Mouse (Mus musculus) MEL (cell line): ENCODE data around the gene Mdh2. TPM values are rescaled to one million over a fixed set of nuclear protein-coding genes. Genes with fewer than 3 reads are reported as not detected.

Experiments used
- DNase-seq: peaks from one replicate; pipeline ENCODE4 v3.0.0; 2011; ENCODE audit warnings: low read depth, low spot score
- H3K27ac ChIP-seq: 2 replicates; pipeline ENCODE4 v1.5.1; 2012; ENCODE audit warnings: low read depth, mild to moderate bottlenecking, control low read depth, low read length, moderate library complexity; ENCODE audit not compliant: control insufficient read depth
- H3K27me3 ChIP-seq, 2 experiments: fragments of 150-350 bp in 1 of 2; sonication (generic) in 1 of 2; 2 replicates each; pipeline ENCODE4 v1.6.1; 2012; ENCODE audit warnings: low read length in 2 of 2, mild to moderate bottlenecking in 2 of 2, improper control_type of control experiment in 1 of 2, moderate library complexity in 1 of 2; ENCODE audit not compliant: insufficient read depth in 2 of 2, control insufficient read depth in 1 of 2
- H3K36me3 ChIP-seq, 2 experiments: 2 replicates each; pipeline ENCODE4 v1.6.1; 2012 to 2014; ENCODE audit warnings: low read length in 2 of 2, improper control_type of control experiment in 1 of 2, inconsistent platforms in 1 of 2, mild to moderate bottlenecking in 1 of 2; ENCODE audit not compliant: insufficient read depth in 2 of 2, control insufficient read depth in 1 of 2
- H3K4me1 ChIP-seq, 2 experiments: fragments of 150-350 bp in 1 of 2; sonication (generic) in 1 of 2; 2 replicates each; pipeline ENCODE4 v1.6.1; 2012; ENCODE audit warnings: low read length in 2 of 2, improper control_type of control experiment in 1 of 2, mild to moderate bottlenecking in 1 of 2; ENCODE audit not compliant: insufficient read depth in 2 of 2, control insufficient read depth in 1 of 2
- H3K4me3 ChIP-seq, 2 experiments: fragments of 150-350 bp in 1 of 2; sonication (generic) in 1 of 2; 2 replicates each; pipeline ENCODE4 v1.5.1; 2012; ENCODE audit warnings: low read depth in 2 of 2, low read length in 2 of 2, mild to moderate bottlenecking in 2 of 2, moderate library complexity in 2 of 2, control low read depth in 1 of 2, improper control_type of control experiment in 1 of 2; ENCODE audit not compliant: control insufficient read depth in 1 of 2, insufficient read depth in 1 of 2
- H3K79me2 ChIP-seq: 2 replicates; pipeline ENCODE4 v1.6.1; 2012; ENCODE audit warnings: mild to moderate bottlenecking, low read length, moderate library complexity; ENCODE audit not compliant: control insufficient read depth, poor library complexity, insufficient read depth
- H3K9ac ChIP-seq: 2 replicates; pipeline ENCODE4 v1.6.1; 2012; ENCODE audit warnings: low read depth, mild to moderate bottlenecking, control low read depth, low read length, moderate library complexity; ENCODE audit not compliant: control insufficient read depth, poor library complexity, severe bottlenecking
- H3K9me3 ChIP-seq: fragments of 150-350 bp; sonication (generic); replicated peaks from 2 replicates; pipeline ENCODE4 v1.6.1; 2012; ENCODE audit warnings: mild to moderate bottlenecking, low read length, improper control_type of control experiment, moderate library complexity; ENCODE audit not compliant: insufficient read depth
- CHD1 ChIP-seq: IDR thresholded peaks from 2 replicates; pipeline ENCODE4 v1.6.1; 2012; ENCODE audit warnings: low read depth, mild to moderate bottlenecking, inconsistent platforms, low read length, improper control_type of control experiment
- CTCF ChIP-seq, 3 experiments: IDR thresholded peaks in 2 of 3; conservative IDR thresholded peaks in 1 of 3; 2 replicates each; pipeline ENCODE4 v1.5.1; 2011 to 2012; ENCODE audit warnings: low read length in 3 of 3, low read depth in 2 of 3, mild to moderate bottlenecking in 2 of 3, improper control_type of control experiment in 1 of 3, inconsistent platforms in 1 of 3, mixed read lengths in 1 of 3, moderate library complexity in 1 of 3; ENCODE audit not compliant: control insufficient read depth in 1 of 3, insufficient read depth in 1 of 3, poor library complexity in 1 of 3, severe bottlenecking in 1 of 3
- ELF1 ChIP-seq: IDR thresholded peaks from 2 replicates; pipeline ENCODE4 v1.6.1; 2014; ENCODE audit warnings: low read depth, mild to moderate bottlenecking, inconsistent platforms, low read length, improper control_type of control experiment, moderate library complexity
- EP300 ChIP-seq, 2 experiments: IDR thresholded peaks; 2 replicates each; pipeline ENCODE4 v1.6.1; 2011; ENCODE audit warnings: improper control_type of control experiment in 2 of 2, low read length in 2 of 2, low read depth in 1 of 2, mild to moderate bottlenecking in 1 of 2
- ETS1 ChIP-seq: IDR thresholded peaks from 2 replicates; pipeline ENCODE4 v1.6.1; 2012; ENCODE audit warnings: low read depth, mild to moderate bottlenecking, inconsistent platforms, low read length, improper control_type of control experiment, moderate library complexity
- HCFC1 ChIP-seq: IDR thresholded peaks from 2 replicates; pipeline ENCODE4 v1.6.1; 2012; ENCODE audit warnings: low read depth, mild to moderate bottlenecking, inconsistent platforms, low read length, improper control_type of control experiment, moderate library complexity
- JUND ChIP-seq: IDR thresholded peaks from 2 replicates; pipeline ENCODE4 v1.6.1; 2011; ENCODE audit warnings: low read depth, mild to moderate bottlenecking, improper control_type of control experiment, low read length
- MYB ChIP-seq: IDR thresholded peaks from 2 replicates; pipeline ENCODE4 v1.6.1; 2011; ENCODE audit warnings: mild to moderate bottlenecking, low read depth, low read length, improper control_type of control experiment
- NRF1 ChIP-seq: IDR thresholded peaks from 2 replicates; pipeline ENCODE4 v1.6.1; 2014; ENCODE audit warnings: low read depth, mild to moderate bottlenecking, inconsistent platforms, low read length, improper control_type of control experiment, moderate library complexity; ENCODE audit not compliant: poor library complexity, insufficient read depth, severe bottlenecking
- POLR2AphosphoS2 ChIP-seq: IDR thresholded peaks from 2 replicates; pipeline ENCODE4 v1.6.1; 2011; ENCODE audit warnings: low read length, improper control_type of control experiment
- RCOR1 ChIP-seq: IDR thresholded peaks from 2 replicates; pipeline ENCODE4 v1.6.1; 2012; ENCODE audit warnings: low read depth, mild to moderate bottlenecking, inconsistent platforms, low read length, improper control_type of control experiment
- SMC3 ChIP-seq: IDR thresholded peaks from 2 replicates; pipeline ENCODE4 v1.6.1; 2011; ENCODE audit warnings: low read depth, low read length, improper control_type of control experiment
- TBP ChIP-seq: IDR thresholded peaks from 2 replicates; pipeline ENCODE4 v1.8.0; 2011; ENCODE audit warnings: low read depth, low read length, improper control_type of control experiment
- TCF12 ChIP-seq: IDR thresholded peaks from 2 replicates; pipeline ENCODE4 v1.6.1; 2014; ENCODE audit warnings: low read depth, mild to moderate bottlenecking, inconsistent platforms, low read length, improper control_type of control experiment, moderate library complexity
- ZC3H11A ChIP-seq: IDR thresholded peaks from 2 replicates; pipeline ENCODE4 v1.6.1; 2012; ENCODE audit warnings: low read depth, mild to moderate bottlenecking, inconsistent platforms, low read length, improper control_type of control experiment
- ZKSCAN1 ChIP-seq: IDR thresholded peaks from 2 replicates; pipeline ENCODE4 v1.6.1; 2012; ENCODE audit warnings: low read depth, mild to moderate bottlenecking, inconsistent platforms, low read length, improper control_type of control experiment, moderate library complexity
- ZNF384 ChIP-seq: IDR thresholded peaks from 2 replicates; pipeline ENCODE4 v1.6.1; 2012; ENCODE audit warnings: low read depth, mild to moderate bottlenecking, inconsistent platforms, low read length, improper control_type of control experiment
- polyA plus RNA-seq, 2 experiments: library from polyadenylated mRNA; stranded (reverse) in 1 of 2; unstranded in 1 of 2; fragments of >175 nt in 1 of 2; fragments of >200 nt in 1 of 2; gene quantifications; 2 replicates each; pipeline versions ENCODE4 v1.2.1 to v1.2.4; 2012; ENCODE audit warnings: low replicate concordance in 2 of 2, low read depth in 1 of 2; ENCODE audit not compliant: insufficient read length in 2 of 2, insufficient read depth in 1 of 2, missing spikeins in 1 of 2
- total RNA-seq: library from RNA; depleted of rRNA; stranded (reverse); fragments of 300-350 nt; gene quantifications from 2 replicates; pipeline ENCODE4 v1.2.3, GENCODE M21; 2012

Mdh2 gene
- total and polyA plus RNA-seq, 3 experiments = 207 to 1,097 (median 465) TPM

DNA sequence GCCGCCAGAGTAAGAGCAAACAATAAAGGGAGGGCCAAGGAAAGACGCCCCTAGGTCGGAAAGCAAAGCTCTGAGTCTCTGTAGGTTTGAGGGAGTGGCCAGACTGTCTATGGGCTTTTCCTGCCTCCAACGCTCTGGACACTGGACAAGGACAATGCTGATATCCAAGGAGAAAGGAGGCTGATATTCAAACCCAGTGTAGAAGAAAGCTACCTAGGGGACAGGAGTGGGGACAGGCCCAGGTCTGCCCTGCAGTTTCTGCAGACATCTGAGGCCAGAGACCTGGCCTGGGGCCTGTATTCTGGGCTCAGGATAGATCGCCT is 16.5 kb downstream of the Mdh2 start:
- H3K9ac ChIP-seq = peak overlapping the region; percentile 75

GRCm38 (mm10) chr5:135799746-135800145 is 21.5 kb downstream of the Mdh2 start:
- H3K27me3 ChIP-seq = peaks cover 0 to 4% of the 10 kb centered on the region in 2 experiments; a peak in 2 of 4 replicates
- no peak overlapping the region for H3K27ac ChIP-seq
- no peaks in the 10 kb centered on the region for H3K36me3 ChIP-seq
- DNase-seq = no peak
- no peak overlapping the region for H3K4me3 ChIP-seq
- H3K79me2 ChIP-seq = no peaks in the 10 kb centered on the region
- TF ChIP-seq NRF1 (no peak), RCOR1 (no peak), SMC3 (peak; percentile 49), CTCF (IDR thresholded peaks at IDR 0.05 in 2 of 3, conservative IDR thresholded peaks at IDR 0.05 in 1 of 3; ENCODE audit: control insufficient read depth in 1 of 3, insufficient read depth in 1 of 3, low read depth in 2 of 3, low read length in 3 of 3, poor library complexity in 1 of 3, severe bottlenecking in 1 of 3) (peak; percentile 48 to 67 (median 61))
- H3K4me1 ChIP-seq = no peaks in the 10 kb centered on the region
- no peak overlapping the region for H3K9ac ChIP-seq
- H3K9me3 ChIP-seq = no peaks in the 10 kb centered on the region

More for the DNA sequence above, 16.5 kb downstream of the Mdh2 start:
- Histone ChIP-seq H3K4me1 (no peaks in the 10 kb centered on the region), H3K9me3 (no peaks in the 10 kb centered on the region), H3K27me3 (no peaks in the 10 kb centered on the region), H3K79me2 (no peaks in the 10 kb centered on the region; the same call in 1 of the 2 replicates), H3K27ac (no peak overlapping the region), H3K4me3 (peak overlapping the region; percentile 66 to 84; a peak in 3 of 4 replicates), H3K36me3 (peaks cover 0 to 4% of the 10 kb centered on the region in 2 experiments; a peak in 1 of 4 replicates)
- no peak for DNase-seq
- no peak for TF ChIP-seq HCFC1
- TF ChIP-seq ZKSCAN1 = no peak
- TF ChIP-seq ZNF384 = no peak
- TF ChIP-seq ETS1 = no peak
- TF ChIP-seq MYB = no peak
- TF ChIP-seq POLR2AphosphoS2 = no peak
- TF ChIP-seq RCOR1 = no peak
- TF ChIP-seq CHD1 = no peak
- no peak for TF ChIP-seq ZC3H11A
- TF ChIP-seq TCF12 = no peak
- no peak for TF ChIP-seq TBP
- TF ChIP-seq JUND = no peak
- TF ChIP-seq EP300 (IDR thresholded peaks at IDR 0.05; ENCODE audit: low read depth in 1 of 2, low read length in 2 of 2) = no peak
- TF ChIP-seq ELF1 = no peak
